Mouse (Mus musculus): Measurements from ENCODE around the gene Eml2.

GRCm38 (mm10) chr7:19214369-19214768 lies 38.1 kb downstream of the Eml2 start:
- no peak for TF ChIP-seq GATA1 (IDR thresholded peaks at IDR 0.05; ENCODE audit: low read length)
- no peak for TF ChIP-seq TAL1 (IDR thresholded peaks at IDR 0.05; ENCODE audit: low read length)
